Mouse (Mus musculus): ENCODE data around the gene Ptpa. TPM values are rescaled to one million over a fixed set of nuclear protein-coding genes. Genes with fewer than 3 reads are reported as not detected.

Gene Ptpa
- polyA plus RNA-seq, 1 experiment from 2014 or later, result 142 TPM

DNA sequence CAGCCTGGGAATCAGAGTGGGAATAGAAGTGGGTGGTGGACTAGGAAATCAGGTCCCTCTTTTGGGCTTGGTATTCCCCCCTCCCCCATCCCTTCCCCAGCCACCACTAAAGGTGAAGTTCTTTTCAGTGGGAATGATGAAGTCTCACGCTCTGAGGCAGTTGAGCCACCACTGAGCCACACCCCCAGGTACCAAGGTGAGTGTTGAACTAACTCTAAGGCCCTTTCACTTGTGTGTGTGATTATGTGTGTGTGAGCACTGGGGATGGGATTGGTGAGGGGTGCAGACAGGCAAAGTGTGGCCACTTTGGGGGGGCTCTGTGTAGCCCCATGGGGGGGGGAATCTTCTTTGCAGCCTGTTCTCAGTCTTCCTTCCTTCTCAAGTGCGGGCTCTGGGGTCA is 60.4 kb downstream of the Ptpa start:
- no peak overlapping the region for H3K4me2 ChIP-seq
- H3K27me3 ChIP-seq, result peaks cover 61% of the 10 kb centered on the region
- peaks cover 18% of the 10 kb centered on the region for H3K4me1 ChIP-seq (replicated peaks)
- no peak overlapping the region for H3K27ac ChIP-seq
- ATAC-seq (ENCODE audit: low read depth), result no peak
- DNase-seq, result no peak
- no peaks in the 10 kb centered on the region for H3K9me3 ChIP-seq (replicated peaks)
- 47% methylated on average over 2 of the region's 2 CpGs for WGBS (ENCODE audit: insufficient replicate concordance)
- H3K4me3 ChIP-seq (replicated peaks), result no peak overlapping the region
- no peak overlapping the region for H3K9ac ChIP-seq
- no peaks in the 10 kb centered on the region for H3K36me3 ChIP-seq

- DNase-seq (no peak), ATAC-seq (ENCODE audit: low read depth) (no peak)
- Histone ChIP-seq H3K9me3 (replicated peaks) (no peaks in the 10 kb centered on the region), H3K4me2 (no peak overlapping the region), H3K4me3 (replicated peaks) (no peak overlapping the region), H3K27ac (no peak overlapping the region), H3K36me3 (no peaks in the 10 kb centered on the region), H3K9ac (no peak overlapping the region), H3K4me1 (replicated peaks) (peaks cover 4% of the 10 kb centered on the region; the same call in 1 of the 2 replicates), H3K27me3 (peaks cover 38% of the 10 kb centered on the region)
- 50% methylated on average over 1 of the region's 1 CpGs for WGBS (ENCODE audit: insufficient replicate concordance)
Measured at GRCm38 (mm10) chr2:30478526-30478925, 62.7 kb downstream of the Ptpa start.

DNA sequence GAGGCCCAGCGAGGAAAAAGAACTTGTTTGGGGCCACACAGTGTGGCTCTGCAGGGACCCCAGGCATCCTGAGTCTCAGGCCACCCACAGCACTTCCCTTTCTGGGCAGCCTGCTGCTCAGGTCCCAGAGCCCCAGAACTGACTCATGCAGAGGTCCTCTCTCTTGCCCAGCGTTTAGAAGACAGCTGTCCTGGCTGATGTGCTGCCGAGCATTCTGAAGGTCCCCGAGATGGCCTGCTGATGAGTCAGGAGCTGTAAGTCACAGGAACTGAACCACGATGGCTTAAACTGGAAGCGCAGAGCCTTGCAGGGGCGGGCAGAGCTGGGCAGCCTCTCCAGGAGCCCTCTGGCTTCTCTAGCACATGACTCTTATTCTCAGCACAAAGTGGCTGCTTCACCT is 71.8 kb downstream of the Ptpa start:
- WGBS (ENCODE audit: insufficient replicate concordance), result 18% methylated on average over 7 of the region's 7 CpGs
- H3K4me3 ChIP-seq (replicated peaks), result no peak overlapping the region
- H3K4me1 ChIP-seq (replicated peaks), result no peaks in the 10 kb centered on the region
- H3K27ac ChIP-seq, result no peak overlapping the region
- H3K36me3 ChIP-seq, result no peaks in the 10 kb centered on the region
- ATAC-seq (ENCODE audit: low read depth) (no peak), DNase-seq (no peak)
- no peak overlapping the region for H3K9ac ChIP-seq
- 0 out of 2 replicates have a peak, but pooled peaks cover 4% of the 10 kb centered on the region for H3K27me3 ChIP-seq
- H3K9me3 ChIP-seq (replicated peaks), result no peaks in the 10 kb centered on the region
- no peak overlapping the region for H3K4me2 ChIP-seq

GRCm38 (mm10) chr2:30490384-30490783 is 74.5 kb downstream of the Ptpa start:
- Histone ChIP-seq H3K4me2 (no peak overlapping the region), H3K36me3 (no peaks in the 10 kb centered on the region), H3K27me3 (0 out of 2 replicates have a peak, but pooled peaks cover 4% of the 10 kb centered on the region), H3K4me1 (replicated peaks) (no peaks in the 10 kb centered on the region), H3K4me3 (replicated peaks) (no peak overlapping the region), H3K9me3 (replicated peaks) (no peaks in the 10 kb centered on the region), H3K27ac (no peak overlapping the region), H3K9ac (no peak overlapping the region)
- ATAC-seq (ENCODE audit: low read depth) (no peak), DNase-seq (no peak)
- 39% methylated on average over 2 of the region's 2 CpGs for WGBS (ENCODE audit: insufficient replicate concordance)

DNA sequence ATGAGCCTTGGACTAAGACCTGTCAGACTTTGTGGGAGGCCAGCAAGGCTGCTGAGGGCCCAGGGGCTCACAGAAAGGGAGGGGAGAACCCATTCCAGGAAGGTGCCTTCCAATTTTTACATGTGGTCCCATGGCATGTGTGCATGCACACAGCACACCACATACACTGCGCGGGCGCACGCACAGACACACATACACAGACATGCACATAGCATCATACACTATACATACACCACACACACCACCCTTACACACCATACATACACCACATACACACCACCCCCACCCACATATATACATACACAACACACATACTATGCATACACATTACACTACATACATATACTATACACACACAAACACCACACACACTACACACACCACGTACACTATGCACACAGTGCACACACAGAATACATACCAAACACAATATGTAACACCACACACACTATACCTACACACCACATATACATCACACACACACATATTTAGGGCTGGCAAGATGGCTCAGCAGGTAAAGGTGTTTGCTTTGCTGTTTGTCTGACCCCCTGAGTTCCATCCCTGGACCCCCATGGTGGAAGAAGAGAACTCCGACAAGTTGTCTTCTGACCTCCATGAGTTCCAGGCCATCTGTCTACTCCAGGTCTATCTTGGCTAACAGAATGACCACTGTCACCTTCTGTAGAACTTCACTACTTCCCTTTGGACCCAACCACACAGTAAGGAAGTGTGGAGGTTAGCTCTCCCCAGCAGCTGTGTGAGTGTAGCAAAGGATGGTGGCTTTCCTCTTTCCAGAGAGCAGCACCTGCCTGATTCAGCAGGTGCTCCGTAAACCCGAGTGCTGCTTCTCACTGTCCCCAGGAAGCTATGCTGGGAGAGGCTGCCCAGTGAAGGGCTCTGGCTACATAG is 79.4 kb downstream of the Ptpa start:
- H3K9me3 ChIP-seq (replicated peaks), result no peaks in the 10 kb centered on the region
- no peak overlapping the region for H3K4me3 ChIP-seq (replicated peaks)
- H3K4me1 ChIP-seq (replicated peaks), result peaks cover 8% of the 10 kb centered on the region
- H3K27ac ChIP-seq, result no peak overlapping the region
- no peaks in the 10 kb centered on the region for H3K36me3 ChIP-seq
- ATAC-seq (ENCODE audit: low read depth) (no peak), DNase-seq (no peak)
- no peak overlapping the region for H3K9ac ChIP-seq
- H3K27me3 ChIP-seq, result no peaks in the 10 kb centered on the region
- 64% methylated on average over 8 of the region's 8 CpGs for WGBS (ENCODE audit: insufficient replicate concordance)
- peak overlapping the region; percentile 51 for H3K4me2 ChIP-seq

DNA sequence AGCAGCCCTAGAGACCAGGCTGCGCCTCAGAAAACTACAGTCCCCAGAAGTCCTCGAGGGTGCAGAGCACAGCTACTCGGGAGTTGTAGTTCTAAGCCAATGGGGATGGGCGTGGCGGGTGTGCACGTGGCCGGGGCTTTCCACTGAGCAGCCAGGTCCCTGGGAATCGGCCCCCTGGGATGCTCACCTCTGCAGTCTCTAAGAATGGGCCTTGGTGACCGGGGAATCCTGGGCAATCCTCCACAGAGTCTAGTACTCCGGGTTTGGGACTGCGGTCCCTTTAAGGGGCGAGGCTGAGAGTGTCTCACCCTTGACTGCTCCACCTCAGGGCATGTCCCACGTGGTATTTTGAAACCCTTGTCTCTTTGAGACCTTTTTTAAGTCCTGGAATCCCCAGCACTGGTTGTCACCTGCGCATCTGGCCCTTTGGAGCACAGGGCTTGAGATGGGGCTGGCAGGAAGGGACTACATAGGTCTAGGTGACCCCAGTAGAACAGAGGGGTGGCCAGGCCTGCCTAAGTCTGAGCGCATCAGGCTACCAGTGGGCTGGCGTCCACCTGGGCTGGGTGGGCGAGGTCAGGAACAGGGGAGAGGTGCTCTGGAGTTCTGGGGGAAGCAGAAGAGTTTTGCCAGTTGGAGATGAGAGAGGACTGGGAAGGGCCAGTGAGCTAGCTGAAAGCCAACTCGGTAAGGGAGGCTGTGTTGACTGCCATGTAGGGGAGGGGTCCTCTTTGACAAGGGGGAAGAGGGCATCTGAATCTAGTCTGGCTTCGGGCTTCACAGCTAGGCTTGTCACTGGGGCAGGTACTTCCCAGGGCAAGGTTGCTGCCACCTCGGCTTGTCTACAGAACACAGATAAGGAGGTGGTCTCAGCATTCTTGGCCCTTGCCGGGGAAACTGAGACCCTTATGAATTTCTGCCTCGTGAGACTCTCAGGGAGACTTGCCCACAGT is 80.3 kb downstream of the Ptpa start:
- Histone ChIP-seq H3K27ac (no peak overlapping the region), H3K4me1 (replicated peaks) (peaks cover 8% of the 10 kb centered on the region), H3K4me2 (peak overlapping the region; percentile 51), H3K9ac (no peak overlapping the region), H3K27me3 (no peaks in the 10 kb centered on the region), H3K36me3 (no peaks in the 10 kb centered on the region), H3K9me3 (replicated peaks) (no peaks in the 10 kb centered on the region), H3K4me3 (replicated peaks) (no peak overlapping the region; the same call in 1 of the 2 replicates)
- WGBS (ENCODE audit: insufficient replicate concordance), result 24% methylated on average over 22 of the region's 22 CpGs
- DNase-seq, result peak; percentile 29
- peak; percentile 79 for ATAC-seq (ENCODE audit: low read depth)

Small RNA genes within 50 kb of the gene (microRNA-seq; reads per million reads assigned to microRNA genes)
- not detected for gene Gm47292

Other genes with a start within 250 kb of the Ptpa start
- 14.2 and 15.6 TPM in 2 replicates for gene Endog, start 244.5 kb upstream of the Ptpa start, polyA plus RNA-seq (2015; fragmentation: Nextera tagmentation; extraction: Ambion mirVana)
- gene Spout1, start 237.6 kb upstream of the Ptpa start, polyA plus RNA-seq (2015; fragmentation: Nextera tagmentation; extraction: Ambion mirVana), result 40.5 and 42.5 TPM in 2 replicates
- 9.7 and 10.1 TPM in 2 replicates for gene Kyat1, start 210.2 kb upstream of the Ptpa start, polyA plus RNA-seq (2015; fragmentation: Nextera tagmentation; extraction: Ambion mirVana)
- 11.9 and 12.5 TPM in 2 replicates for gene Lrrc8a, start 178.3 kb upstream of the Ptpa start, polyA plus RNA-seq (2015; fragmentation: Nextera tagmentation; extraction: Ambion mirVana)
- 0.05 and 0.07 TPM in 2 replicates for gene Gm28035, start 175.5 kb upstream of the Ptpa start, polyA plus RNA-seq (2015; fragmentation: Nextera tagmentation; extraction: Ambion mirVana)
- 8.1 and 8.9 TPM in 2 replicates for gene Phyhd1, start 149.8 kb upstream of the Ptpa start, polyA plus RNA-seq (2015; fragmentation: Nextera tagmentation; extraction: Ambion mirVana)
- gene Gm28038, start 135.0 kb upstream of the Ptpa start, polyA plus RNA-seq (2015; fragmentation: Nextera tagmentation; extraction: Ambion mirVana), result 0.82 TPM in 1 of 2 replicates, not detected in the other
- 14.0 and 14.4 TPM in 2 replicates for gene Dolk, start 129.7 kb upstream of the Ptpa start, polyA plus RNA-seq (2015; fragmentation: Nextera tagmentation; extraction: Ambion mirVana)
- gene Nup188, start 129.6 kb upstream of the Ptpa start, polyA plus RNA-seq (2015; fragmentation: Nextera tagmentation; extraction: Ambion mirVana), result 15.5 and 20.0 TPM in 2 replicates
- gene Sh3glb2, start 56.7 kb upstream of the Ptpa start, polyA plus RNA-seq (2015; fragmentation: Nextera tagmentation; extraction: Ambion mirVana), result 20.9 and 21.3 TPM in 2 replicates
- gene Miga2, start 51.8 kb upstream of the Ptpa start, polyA plus RNA-seq (2015; fragmentation: Nextera tagmentation; extraction: Ambion mirVana), result 8.5 and 10.0 TPM in 2 replicates
- 20.3 and 21.3 TPM in 2 replicates for gene Dolpp1, start 23.8 kb upstream of the Ptpa start, polyA plus RNA-seq (2015; fragmentation: Nextera tagmentation; extraction: Ambion mirVana)
- 20.5 and 23.9 TPM in 2 replicates for gene Crat, start 226 bp upstream of the Ptpa start, polyA plus RNA-seq (2015; fragmentation: Nextera tagmentation; extraction: Ambion mirVana)
- gene Ier5l, start 58.2 kb downstream of the Ptpa start, polyA plus RNA-seq (2015; fragmentation: Nextera tagmentation; extraction: Ambion mirVana), result 0.12 and 0.13 TPM in 2 replicates
- gene Cstad, start 179.0 kb downstream of the Ptpa start, polyA plus RNA-seq (2015; fragmentation: Nextera tagmentation; extraction: Ambion mirVana), result 0.13 and 0.14 TPM in 2 replicates

Measured in liver, embryonic 13.5 days (tissue).